Mouse (Mus musculus): ENCODE measurements around the gene Naa40. TPM values are rescaled to one million over a fixed set of nuclear protein-coding genes. Genes with fewer than 3 reads are reported as not detected.

The Naa40 gene
- polyA plus RNA-seq, 1 experiment = 1.7 TPM

- H3K4me3 ChIP-seq (replicated peaks) = no peak overlapping the region
- H3K36me3 ChIP-seq (ENCODE audit: control insufficient read depth) = peaks cover 35% of the 10 kb centered on the region
- H3K9me3 ChIP-seq (ENCODE audit: control insufficient read depth, low read length) = no peaks in the 10 kb centered on the region
- H3K4me1 ChIP-seq (ENCODE audit: control insufficient read depth) = peaks cover 4% of the 10 kb centered on the region
- H3K27me3 ChIP-seq (ENCODE audit: control insufficient read depth) = no peaks in the 10 kb centered on the region
- TF ChIP-seq GATA1 (IDR thresholded peaks at IDR 0.05; ENCODE audit: low read length) (no peak), TAL1 (IDR thresholded peaks at IDR 0.05; ENCODE audit: low read length) (no peak)
Observed at GRCm38 (mm10) chr19:7223488-7223887, 17.5 kb downstream of the Naa40 start.

- no peaks in the 10 kb centered on the region for H3K9me3 ChIP-seq (ENCODE audit: control insufficient read depth, low read length)
- no peaks in the 10 kb centered on the region for H3K27me3 ChIP-seq (ENCODE audit: control insufficient read depth)
- H3K4me3 ChIP-seq (replicated peaks) = no peak overlapping the region
- peaks cover 13% of the 10 kb centered on the region for H3K4me1 ChIP-seq (ENCODE audit: control insufficient read depth)
- TF ChIP-seq GATA1 (IDR thresholded peaks at IDR 0.05; ENCODE audit: low read length) = no peak
- no peak for TF ChIP-seq TAL1 (IDR thresholded peaks at IDR 0.05; ENCODE audit: low read length)
- H3K36me3 ChIP-seq (ENCODE audit: control insufficient read depth) = peaks cover 22% of the 10 kb centered on the region
Observed at GRCm38 (mm10) chr19:7222196-7222595, 18.8 kb downstream of the Naa40 start.

- Histone ChIP-seq H3K4me1 (ENCODE audit: control insufficient read depth) (peaks cover 40% of the 10 kb centered on the region), H3K9me3 (ENCODE audit: control insufficient read depth, low read length) (no peaks in the 10 kb centered on the region), H3K4me3 (replicated peaks) (no peak overlapping the region), H3K27me3 (ENCODE audit: control insufficient read depth) (no peaks in the 10 kb centered on the region), H3K36me3 (ENCODE audit: control insufficient read depth) (peaks cover 28% of the 10 kb centered on the region)
- TF ChIP-seq GATA1 (IDR thresholded peaks at IDR 0.05; ENCODE audit: low read length) (no peak), TAL1 (IDR thresholded peaks at IDR 0.05; ENCODE audit: low read length) (no peak)
Observed at GRCm38 (mm10) chr19:7218753-7219152, 22.2 kb downstream of the Naa40 start.

- H3K9me3 ChIP-seq (ENCODE audit: control insufficient read depth, low read length) = no peaks in the 10 kb centered on the region
- TF ChIP-seq TAL1 (IDR thresholded peaks at IDR 0.05; ENCODE audit: low read length) (no peak), GATA1 (IDR thresholded peaks at IDR 0.05; ENCODE audit: low read length) (no peak)
- H3K27me3 ChIP-seq (ENCODE audit: control insufficient read depth) = no peaks in the 10 kb centered on the region
- H3K36me3 ChIP-seq (ENCODE audit: control insufficient read depth) = peaks cover 37% of the 10 kb centered on the region
- peak overlapping the region; percentile 64 for H3K4me3 ChIP-seq (replicated peaks)
- H3K4me1 ChIP-seq (ENCODE audit: control insufficient read depth) = peaks cover 40% of the 10 kb centered on the region
Observed at GRCm38 (mm10) chr19:7217926-7218267, 23.1 kb downstream of the Naa40 start.

- peak within 1 kb of the TSS; percentile 64 for H3K4me3 ChIP-seq (replicated peaks)
- no peaks in the 10 kb centered on the region for H3K27me3 ChIP-seq (ENCODE audit: control insufficient read depth)
- no peaks in the 10 kb centered on the region for H3K9me3 ChIP-seq (ENCODE audit: control insufficient read depth, low read length)
- peaks cover 40% of the 10 kb centered on the region for H3K36me3 ChIP-seq (ENCODE audit: control insufficient read depth)
- peaks cover 40% of the 10 kb centered on the region for H3K4me1 ChIP-seq (ENCODE audit: control insufficient read depth)
- TF ChIP-seq TAL1 (IDR thresholded peaks at IDR 0.05; ENCODE audit: low read length) (no peak), GATA1 (IDR thresholded peaks at IDR 0.05; ENCODE audit: low read length) (no peak)
Observed at GRCm38 (mm10) chr19:7217162-7217925, 23.6 kb downstream of the Naa40 start, which contains the start of gene Cox8a. Cox8a (minus strand) TSS chr19:7217616.

- TF ChIP-seq GATA1 (IDR thresholded peaks at IDR 0.05; ENCODE audit: low read length) = no peak
- no peaks in the 10 kb centered on the region for H3K9me3 ChIP-seq (ENCODE audit: control insufficient read depth, low read length)
- peaks cover 61% of the 10 kb centered on the region for H3K36me3 ChIP-seq (ENCODE audit: control insufficient read depth)
- H3K4me1 ChIP-seq (ENCODE audit: control insufficient read depth) = peaks cover 49% of the 10 kb centered on the region
- H3K4me3 ChIP-seq (replicated peaks) = no peak overlapping the region
- no peaks in the 10 kb centered on the region for H3K27me3 ChIP-seq (ENCODE audit: control insufficient read depth)
Observed at GRCm38 (mm10) chr19:7214484-7214883, 26.5 kb downstream of the Naa40 start.

GRCm38 (mm10) chr19:7213010-7213409 lies 28.0 kb downstream of the Naa40 start:
- peaks cover 61% of the 10 kb centered on the region for H3K36me3 ChIP-seq (ENCODE audit: control insufficient read depth)
- no peaks in the 10 kb centered on the region for H3K9me3 ChIP-seq (ENCODE audit: control insufficient read depth, low read length)
- H3K4me1 ChIP-seq (ENCODE audit: control insufficient read depth) = peaks cover 41% of the 10 kb centered on the region

GRCm38 (mm10) chr19:7212216-7212615 lies 28.8 kb downstream of the Naa40 start:
- H3K36me3 ChIP-seq (ENCODE audit: control insufficient read depth) = peaks cover 61% of the 10 kb centered on the region
- peaks cover 40% of the 10 kb centered on the region for H3K4me1 ChIP-seq (ENCODE audit: control insufficient read depth)
- H3K4me3 ChIP-seq (replicated peaks) = no peak overlapping the region

More at GRCm38 (mm10) chr19:7213010-7213409, 28.0 kb downstream of the Naa40 start:
- Histone ChIP-seq H3K4me3 (replicated peaks) (no peak overlapping the region), H3K27me3 (ENCODE audit: control insufficient read depth) (no peaks in the 10 kb centered on the region)
- TF ChIP-seq TAL1 (IDR thresholded peaks at IDR 0.05; ENCODE audit: low read length) = no peak
- no peak for TF ChIP-seq GATA1 (IDR thresholded peaks at IDR 0.05; ENCODE audit: low read length)

GRCm38 (mm10) chr19:7209907-7210646 lies 30.9 kb downstream of the Naa40 start:
- TF ChIP-seq TAL1 (IDR thresholded peaks at IDR 0.05; ENCODE audit: low read length) (no peak), GATA1 (IDR thresholded peaks at IDR 0.05; ENCODE audit: low read length) (no peak)
- Histone ChIP-seq H3K4me1 (ENCODE audit: control insufficient read depth) (peaks cover 43% of the 10 kb centered on the region), H3K36me3 (ENCODE audit: control insufficient read depth) (peaks cover 46% of the 10 kb centered on the region), H3K4me3 (replicated peaks) (no peak overlapping the region), H3K27me3 (ENCODE audit: control insufficient read depth) (no peaks in the 10 kb centered on the region), H3K9me3 (ENCODE audit: control insufficient read depth, low read length) (no peaks in the 10 kb centered on the region)

More at GRCm38 (mm10) chr19:7212216-7212615, 28.8 kb downstream of the Naa40 start:
- TF ChIP-seq TAL1 (IDR thresholded peaks at IDR 0.05; ENCODE audit: low read length) (no peak), GATA1 (IDR thresholded peaks at IDR 0.05; ENCODE audit: low read length) (no peak)
- H3K27me3 ChIP-seq (ENCODE audit: control insufficient read depth) = no peaks in the 10 kb centered on the region
- no peaks in the 10 kb centered on the region for H3K9me3 ChIP-seq (ENCODE audit: control insufficient read depth, low read length)

Measured in erythroblast, embryonic 14.5 days (primary cell).